In the genomic region with DNA sequence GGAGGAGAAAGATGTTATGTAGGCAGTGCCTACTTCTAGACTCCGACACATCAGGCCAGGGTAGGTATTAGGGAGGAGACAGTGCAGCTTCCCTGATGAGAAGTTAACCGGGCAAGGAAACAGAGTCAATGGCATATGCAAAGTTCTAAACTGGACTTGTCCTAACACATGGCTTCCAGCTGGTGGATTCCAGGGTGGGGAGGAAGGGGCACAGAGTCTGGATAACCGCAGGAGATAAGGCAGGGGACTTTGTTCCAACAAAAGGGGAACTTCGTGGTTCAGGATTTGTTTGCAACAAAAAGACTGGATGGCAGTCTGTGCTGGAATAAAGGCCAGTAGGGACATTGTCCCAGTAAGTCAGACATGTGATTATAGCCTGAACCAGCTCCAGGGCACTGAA, we compare ENCODE assay signal across 18 mouse cellular contexts.
"Had no signal": no experiment of that assay in that cellular context is flagged by ENCODE, and none has a peak within 500 bp of the region (broad histone marks: within the 10 kb centered on the region; RNA-seq: fewer than 3 reads in every experiment).

No protein-coding gene starts in this region.

- H3K4me2 ChIP-seq: limb, embryonic 12.5 days; limb, embryonic 15.5 days; liver, embryonic 11.5 days; liver, embryonic 15.5 days; midbrain, embryonic 12.5 days had no signal

- H3K27me3 ChIP-seq: limb, embryonic 12.5 days; limb, embryonic 15.5 days; liver, embryonic 15.5 days; midbrain, embryonic 12.5 days had no signal

- DNase-seq: kidney, adult 2 months; kidney, postnatal 25 days; layer of hippocampus, postnatal 36 days; left cerebral cortex, postnatal 4 days; lung, adult 2 months; lung, postnatal 14 days; lung, postnatal 4 days; thymus, adult 2 months; thymus, postnatal 14 days; thymus, postnatal 4 days had no signal

- H3K9me3 ChIP-seq: limb, embryonic 12.5 days; limb, embryonic 15.5 days; liver, embryonic 15.5 days; midbrain, embryonic 12.5 days had no signal

- H3K36me3 ChIP-seq: limb, embryonic 12.5 days; limb, embryonic 15.5 days; liver, embryonic 15.5 days; midbrain, embryonic 12.5 days had no signal

- H3K4me3 ChIP-seq: layer of hippocampus, adult 2 months; limb, embryonic 12.5 days; limb, embryonic 15.5 days; liver, embryonic 15.5 days; midbrain, embryonic 12.5 days had no signal

- H3K4me1 ChIP-seq: liver, embryonic 15.5 days had no signal

- H3K9ac ChIP-seq: limb, embryonic 12.5 days; limb, embryonic 15.5 days; liver, embryonic 15.5 days; midbrain, embryonic 12.5 days had no signal

- H3K27ac ChIP-seq: kidney, postnatal 0 days; layer of hippocampus, adult 2 months; limb, embryonic 12.5 days; limb, embryonic 15.5 days; liver, embryonic 15.5 days; midbrain, embryonic 12.5 days; stomach, postnatal 0 days had no signal
